Mouse (Mus musculus): ENCODE results near the gene Pelp1.

DNA sequence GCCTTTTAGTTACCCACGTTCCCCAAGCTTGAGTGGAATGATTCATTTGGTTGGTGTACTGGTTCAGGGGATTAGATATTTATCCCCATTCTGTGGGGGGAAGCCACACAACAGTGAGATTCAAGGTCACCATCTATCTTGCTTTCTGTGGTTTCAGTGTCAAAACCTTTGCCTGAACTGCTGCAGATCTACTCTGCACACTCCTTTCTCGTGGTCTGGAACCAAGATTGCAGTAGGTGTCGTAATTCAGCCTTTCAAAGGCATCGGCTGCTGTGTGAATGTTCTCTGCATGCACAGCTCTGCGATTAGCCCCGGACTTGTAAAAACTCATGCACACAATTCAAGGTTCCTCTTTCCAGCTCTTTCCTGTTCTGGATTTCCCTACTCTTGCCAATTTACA lies 33.8 kb downstream of the Pelp1 start:
- TF ChIP-seq HCFC1 (IDR thresholded peaks at IDR 0.05; ENCODE audit: borderline replicate concordance, insufficient read depth, low read length) (no peak), MAFK (IDR thresholded peaks at IDR 0.05; ENCODE audit: insufficient read depth, low read depth, low read length) (no peak), CHD2 (IDR thresholded peaks at IDR 0.05; ENCODE audit: low read depth, low read length) (no peak), ZNF384 (IDR thresholded peaks at IDR 0.05; ENCODE audit: low read depth, low read length) (no peak), ZC3H11A (IDR thresholded peaks at IDR 0.05; ENCODE audit: borderline replicate concordance, low read depth, low read length) (no peak)
